Mouse (Mus musculus) right cerebral cortex, postnatal 25 days (tissue): Measurements from ENCODE around the gene Gm28434.

ENCODE experiments used
- DNase-seq: peaks from one replicate; pipeline ENCODE4 v3.0.0; 2022

The Gm28434 gene

DNA sequence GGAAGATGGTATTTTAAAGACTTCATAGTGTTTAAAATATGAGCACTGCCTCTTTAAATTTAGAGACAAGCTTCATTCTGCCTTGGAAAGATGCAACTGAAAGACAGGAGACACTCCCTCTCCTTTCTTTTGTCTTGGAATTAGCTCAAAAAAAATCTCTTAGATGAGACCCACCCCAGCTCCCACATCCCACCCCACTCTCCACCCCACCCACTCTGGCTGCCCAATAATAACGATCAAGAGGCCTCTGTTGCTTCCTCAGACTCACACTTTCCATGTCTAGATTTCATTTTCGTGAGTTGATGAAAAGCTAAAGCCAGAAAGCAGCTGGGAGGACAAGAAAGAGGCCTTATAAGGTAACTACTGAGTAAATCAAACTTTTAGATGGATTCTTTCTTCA, at the start of gene Gm28434, which contains the start of gene 2310003L06Rik:
Gene Gm28434 (plus strand): TSS at position 317 of the 400 bp plus-strand sequence.
Gene 2310003L06Rik (plus strand): TSS at position 259 of the 400 bp plus-strand sequence.
- DNase-seq, result no peak

DNA sequence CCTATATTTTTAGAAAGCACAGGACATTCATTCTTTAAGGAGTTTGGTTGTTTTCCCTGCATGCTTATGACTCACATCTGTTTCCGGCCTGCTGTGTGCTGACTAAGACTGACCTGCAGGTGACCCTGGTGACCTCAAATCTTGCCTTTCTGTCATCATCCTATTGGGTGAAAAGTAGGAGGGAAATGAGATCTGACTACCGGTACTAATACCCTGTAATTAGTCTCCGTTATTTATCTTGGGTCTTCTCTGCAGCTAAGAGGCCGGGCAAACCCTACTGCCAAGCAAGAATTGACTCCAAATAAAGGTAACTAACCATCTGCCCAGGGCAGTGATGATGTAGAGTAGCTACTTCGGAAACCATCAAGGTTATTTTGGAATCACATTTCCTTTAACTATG, 43.9 kb upstream of the Gm28434 start, which contains the start of gene Csn3:
Gene Csn3 (plus strand): TSS at position 208 of the 400 bp plus-strand sequence.
- no peak for DNase-seq

DNA sequence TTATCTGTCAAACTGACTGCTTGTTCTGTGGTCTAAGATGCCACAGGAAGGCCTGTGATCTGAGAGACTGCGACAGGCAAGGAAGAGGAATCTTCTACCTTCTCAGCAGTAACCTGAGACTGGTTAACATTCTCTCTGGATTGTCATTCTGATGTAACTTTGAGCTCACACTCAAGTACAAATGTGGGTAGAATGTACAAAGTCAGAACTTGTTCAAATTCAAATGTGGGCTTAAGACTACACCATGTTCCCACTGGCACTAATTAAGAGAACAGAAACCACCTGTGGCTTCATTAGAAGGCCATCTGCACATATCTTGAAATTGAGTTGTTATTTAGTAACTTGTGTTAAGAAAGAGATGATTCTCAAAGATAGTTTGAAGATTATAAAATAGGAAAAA, 37.7 kb upstream of the Gm28434 start:
- DNase-seq, result no peak

DNA sequence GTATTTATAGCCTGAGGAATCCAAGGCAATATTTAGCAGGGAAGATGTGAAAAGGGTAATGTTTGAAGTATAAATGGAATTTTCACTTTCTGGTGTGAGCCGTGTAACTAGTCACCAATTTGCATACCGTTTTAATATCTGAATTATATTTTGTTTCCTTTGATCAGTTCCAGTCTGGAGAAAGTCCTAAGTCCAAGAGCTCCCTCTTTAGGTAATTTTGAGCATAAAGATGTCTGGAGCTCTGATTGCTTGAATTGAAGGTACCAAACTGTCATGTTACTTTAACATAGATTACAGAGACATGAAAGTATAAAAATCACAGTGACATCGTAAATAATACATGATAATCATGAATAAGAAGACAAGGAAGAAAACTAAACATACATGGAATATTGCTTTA, 28.6 kb upstream of the Gm28434 start:
- DNase-seq, result no peak

DNA sequence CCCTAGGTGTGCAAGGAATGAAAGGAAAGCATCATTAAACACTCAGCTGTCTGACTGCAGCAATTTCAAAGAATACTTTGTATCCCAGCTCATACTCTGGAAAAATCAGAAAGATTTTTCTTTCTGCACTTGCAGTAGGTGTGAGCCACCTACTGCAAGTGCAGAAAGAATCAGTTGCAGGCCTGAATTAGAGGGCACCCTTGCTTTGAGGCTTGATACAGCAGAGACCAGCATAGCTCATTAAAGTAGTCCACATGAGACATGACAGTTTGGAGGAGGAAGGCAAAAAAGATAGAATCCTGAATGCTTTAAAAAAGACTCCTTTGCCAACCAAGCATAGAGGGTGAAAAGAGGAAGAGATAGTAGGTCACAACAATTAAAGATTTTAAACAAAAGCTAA, 26.8 kb upstream of the Gm28434 start:
- DNase-seq, result no peak

DNA sequence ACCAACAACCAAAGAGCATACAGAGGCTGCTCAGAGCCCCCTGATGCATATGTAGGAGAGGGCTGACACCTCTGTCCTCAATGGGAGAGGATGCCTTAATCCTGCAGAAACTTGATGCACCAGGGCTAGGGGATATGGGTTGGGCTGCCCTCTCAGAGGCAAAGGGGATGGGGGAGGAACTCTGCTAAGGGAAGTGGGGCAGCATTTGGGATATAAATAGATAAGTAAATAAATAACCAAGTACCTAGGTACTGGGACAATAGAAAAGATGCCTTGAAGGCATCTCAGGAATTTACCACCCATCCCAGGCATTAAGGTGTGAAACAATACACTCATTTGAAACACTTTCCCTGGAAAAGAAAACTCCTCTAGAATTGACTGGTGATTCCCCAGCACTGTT, 17.5 kb upstream of the Gm28434 start:
- no peak for DNase-seq

DNA sequence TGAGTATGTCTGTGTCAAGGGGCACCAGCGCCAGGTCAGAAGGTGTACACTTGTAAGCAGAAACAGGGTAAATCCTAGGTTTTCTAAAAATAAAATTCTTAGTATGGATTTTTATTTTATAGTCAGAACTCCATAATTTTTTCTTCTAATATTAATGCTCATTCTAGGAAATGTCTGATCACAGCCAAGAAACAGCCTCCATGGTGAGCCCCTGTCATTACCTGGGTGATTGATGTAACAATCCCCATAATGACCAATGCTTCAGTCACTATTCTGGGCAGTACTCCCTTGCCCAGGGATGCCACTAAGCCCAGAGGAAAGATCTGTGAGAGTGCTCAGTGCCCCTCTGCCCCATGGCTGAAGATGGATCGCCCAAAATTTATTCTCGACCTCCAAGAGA, 9.8 kb downstream of the Gm28434 start, which contains the start of gene Cabs1:
Gene Cabs1 (plus strand): TSS at position 301 of the 400 bp plus-strand sequence.
- DNase-seq, result no peak

DNA sequence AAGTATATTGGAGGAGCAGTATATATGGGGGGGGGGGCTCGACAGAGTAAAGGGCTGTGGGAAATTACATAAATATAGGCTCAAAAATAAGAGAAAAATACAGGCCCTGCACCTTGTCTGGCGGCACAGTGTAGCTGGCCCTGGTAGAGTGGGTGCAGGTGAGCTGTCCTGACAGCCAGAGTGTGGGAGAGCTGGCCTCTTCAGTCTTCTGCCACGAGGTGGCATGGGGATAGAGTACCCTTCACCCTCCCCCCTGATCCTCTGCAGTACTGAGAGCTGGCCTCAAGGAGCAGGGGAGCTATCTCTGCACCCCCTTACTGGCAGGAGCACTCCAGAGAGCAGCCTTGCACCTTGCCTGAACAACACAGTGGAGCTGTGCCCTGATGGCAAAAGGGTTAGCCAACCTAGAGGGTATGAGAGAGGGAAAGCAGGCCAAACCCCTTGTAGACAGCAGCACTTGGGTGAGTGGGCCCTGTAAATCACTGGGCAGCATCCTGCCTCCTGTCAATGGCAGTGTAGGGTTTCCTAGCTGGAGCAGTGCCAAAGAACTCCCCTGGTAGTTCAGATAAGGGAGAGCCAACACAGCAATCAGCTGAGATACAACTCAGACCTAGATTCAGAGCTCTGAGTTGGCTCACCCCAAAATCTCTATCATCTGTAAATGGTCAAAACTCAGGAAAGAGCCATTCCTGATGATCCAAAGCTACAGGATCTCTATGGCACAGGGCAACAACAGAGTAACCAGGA, 13.3 kb downstream of the Gm28434 start:
- no peak for DNase-seq

DNA sequence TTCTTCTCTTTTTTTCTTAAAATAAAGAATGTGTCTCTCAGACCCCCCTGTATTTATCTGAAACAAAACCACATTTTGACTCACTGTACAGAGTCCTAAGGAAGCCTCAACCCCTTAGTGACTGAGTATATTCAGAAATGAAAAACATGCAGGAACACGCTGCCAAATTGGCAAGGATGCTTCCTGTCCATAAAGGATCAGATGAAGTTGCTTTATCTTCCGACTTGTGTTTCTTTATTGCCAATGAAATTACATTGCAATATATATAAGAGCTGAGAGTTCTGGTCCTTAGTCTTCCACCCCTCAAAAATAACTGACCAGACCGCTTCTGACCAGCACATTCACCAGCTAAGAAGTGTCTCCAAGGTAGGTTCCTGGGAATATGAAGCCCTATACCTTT, 32.9 kb downstream of the Gm28434 start, which contains the start of gene Smr3a:
Gene Smr3a (plus strand): TSS at position 301 of the 400 bp plus-strand sequence.
- no peak for DNase-seq

DNA sequence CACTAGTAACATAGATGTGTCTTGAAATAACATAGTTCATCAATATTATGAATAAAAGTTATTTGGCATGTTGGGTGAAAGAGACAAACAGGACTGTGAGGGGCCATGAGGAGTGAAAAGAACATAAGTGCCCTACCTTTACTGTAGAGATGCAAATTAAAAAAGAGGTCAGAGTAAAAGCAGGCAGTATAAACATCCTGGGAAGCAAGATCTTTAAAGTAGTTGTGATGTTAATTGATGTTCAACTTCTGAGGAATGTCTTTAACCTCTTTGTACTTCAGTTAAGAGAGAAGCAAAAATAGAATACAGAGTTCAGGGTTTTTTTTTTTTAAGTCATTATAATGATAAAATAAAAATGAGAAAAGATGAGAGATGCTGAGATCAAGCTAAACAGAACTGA, 35.9 kb downstream of the Gm28434 start:
- DNase-seq, result no peak
